Mouse (Mus musculus) liver, embryonic 18 days (tissue): ENCODE measurements around the gene Ifi44. TPM values are rescaled to one million over a fixed set of nuclear protein-coding genes. Genes with fewer than 3 reads are reported as not detected.

Experiments
- polyA plus RNA-seq: library from polyadenylated mRNA; depleted of rRNA; stranded (reverse); fragments of >200 nt; gene quantifications from 2 replicates; pipeline ENCODE4 v1.2.3, GENCODE M21; 2012; rRNA removed

The Ifi44 gene
- polyA plus RNA-seq, result 3.2 and 4.7 TPM in 2 replicates

DNA sequence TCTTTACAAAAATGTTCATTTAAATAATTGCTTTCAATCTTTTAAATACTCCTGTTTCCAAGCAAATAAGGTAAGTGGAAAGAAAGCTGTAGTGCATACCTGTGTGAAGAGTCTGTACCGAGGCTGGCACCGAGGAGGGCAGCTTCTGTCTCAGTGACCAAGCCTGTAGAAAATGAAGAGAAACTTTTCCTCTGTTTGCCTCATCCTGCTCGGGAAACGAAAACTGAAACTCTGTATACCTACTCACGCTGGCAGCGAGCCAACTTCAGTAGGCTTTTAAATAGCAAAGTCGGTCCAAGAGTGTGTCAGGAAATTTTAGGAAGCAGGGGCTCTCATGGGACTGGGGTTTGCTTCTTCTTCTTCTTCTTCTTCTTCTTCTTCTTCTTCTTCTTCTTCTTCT, at the start of gene Ifi44:
Ifi44 (minus strand) TSS at position 224 of the 400 bp plus-strand sequence.

Other genes with a start within 250 kb of the Ifi44 start
- gene Ifi44l, start 12.9 kb upstream of the Ifi44 start, polyA plus RNA-seq, result not detected in 2 replicates
- gene Ptgfr, start 87.7 kb upstream of the Ifi44 start, polyA plus RNA-seq, result 0.08 and 0.17 TPM in 2 replicates